Mouse (Mus musculus): ENCODE results near the gene Zfp560. TPM values are rescaled to one million over a fixed set of nuclear protein-coding genes. Genes with fewer than 3 reads are reported as not detected.

The Zfp560 gene
- 25.5 and 28.8 TPM in 2 replicates for polyA plus RNA-seq (2015; fragmentation: Nextera tagmentation; extraction: Ambion mirVana)

DNA sequence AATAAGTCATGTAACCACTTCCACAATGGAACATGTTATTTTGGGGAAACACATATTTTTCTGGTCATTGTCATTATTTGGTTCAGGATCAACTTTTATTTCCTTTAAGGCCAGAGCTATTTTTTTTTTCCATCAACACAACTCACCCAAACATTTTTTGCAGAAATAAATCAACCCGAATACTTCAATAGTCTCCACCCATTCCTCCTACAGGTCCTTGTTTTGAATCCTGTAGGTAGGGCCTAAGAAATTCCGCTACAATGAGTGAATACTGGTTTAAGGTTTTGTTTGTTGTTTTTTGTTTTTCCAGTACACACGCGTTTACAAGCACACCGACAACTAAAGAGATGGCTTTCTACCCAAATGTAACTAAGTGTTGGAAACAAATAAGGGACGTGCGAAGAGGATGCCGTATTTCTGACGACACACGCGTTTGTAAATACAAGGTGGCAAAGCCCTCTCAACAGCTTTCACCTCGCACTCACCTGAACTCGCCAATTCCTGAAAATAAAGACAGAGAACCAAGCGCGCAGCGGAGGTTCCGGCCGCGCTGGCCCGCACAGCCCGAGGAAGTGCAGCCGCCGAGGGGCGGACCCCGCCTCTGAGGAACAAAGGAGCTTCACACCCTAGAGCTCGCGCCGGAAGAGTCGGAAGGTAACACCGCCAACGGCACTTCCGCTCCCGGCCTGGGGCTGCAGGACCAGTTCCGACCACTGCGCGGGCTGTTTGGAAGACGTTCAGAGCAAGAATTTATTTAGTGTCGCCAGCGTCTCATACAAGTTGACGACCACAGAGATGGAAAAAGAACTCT lies at the start of gene Zfp560:
Gene Zfp560, minus strand, starts transcription at position 646 of the 811 bp plus-strand sequence.

GRCm38 (mm10) chr9:20335994-20336393 lies 49.0 kb downstream of the Zfp560 start, which contains the start of gene Olfr18:
Gene Olfr18, minus strand, starts transcription at chr9:20336094.

DNA sequence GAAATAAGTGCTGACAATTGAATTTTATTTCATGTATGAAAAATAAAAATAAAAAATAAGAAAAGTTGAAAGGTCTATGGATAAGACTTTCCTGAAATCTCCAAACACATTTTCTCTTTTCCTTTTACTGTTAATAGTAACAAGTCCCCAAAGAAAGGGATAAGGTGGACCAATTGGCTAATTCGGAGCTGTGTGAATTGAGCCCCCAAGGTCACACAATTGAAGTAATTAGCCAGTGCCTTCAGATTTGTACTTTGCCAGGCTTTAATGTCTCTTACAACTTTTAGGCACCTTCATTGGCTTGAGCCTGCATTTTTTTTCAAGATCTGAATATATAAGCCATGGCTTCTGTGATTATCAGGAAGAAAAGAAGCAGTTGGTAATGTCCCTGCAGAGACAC lies 86.7 kb downstream of the Zfp560 start, which contains the start of gene Olfr873:
Gene Olfr873, plus strand, starts transcription at position 301 of the 400 bp plus-strand sequence.

Other genes starting within 250 kb of the Zfp560 start
- gene Olfr870, start 211.1 kb downstream of the Zfp560 start, polyA plus RNA-seq (2015; fragmentation: Nextera tagmentation; extraction: Ambion mirVana), result not detected in 2 replicates
- not detected in 2 replicates for gene Olfr871, start 173.0 kb downstream of the Zfp560 start, polyA plus RNA-seq (2015; fragmentation: Nextera tagmentation; extraction: Ambion mirVana)
- gene Olfr872, start 148.1 kb downstream of the Zfp560 start, polyA plus RNA-seq (2015; fragmentation: Nextera tagmentation; extraction: Ambion mirVana), result not detected in 2 replicates
- gene Olfr39, start 102.8 kb downstream of the Zfp560 start, polyA plus RNA-seq (2015; fragmentation: Nextera tagmentation; extraction: Ambion mirVana), result not detected in 2 replicates
- gene Olfr873, start 86.6 kb downstream of the Zfp560 start, polyA plus RNA-seq (2015; fragmentation: Nextera tagmentation; extraction: Ambion mirVana), result not detected in 2 replicates
- 0.04 TPM in 1 of 2 replicates, not detected in the other for gene Olfr18, start 49.1 kb downstream of the Zfp560 start, polyA plus RNA-seq (2015; fragmentation: Nextera tagmentation; extraction: Ambion mirVana)
- gene Zfp26, start 75.0 kb upstream of the Zfp560 start, polyA plus RNA-seq (2015; fragmentation: Nextera tagmentation; extraction: Ambion mirVana), result 5.4 and 6.0 TPM in 2 replicates
- gene Zfp426, start 107.6 kb upstream of the Zfp560 start, polyA plus RNA-seq (2015; fragmentation: Nextera tagmentation; extraction: Ambion mirVana), result 8.0 and 9.2 TPM in 2 replicates
- 21.5 and 27.0 TPM in 2 replicates for gene Zfp266, start 136.2 kb upstream of the Zfp560 start, polyA plus RNA-seq (2015; fragmentation: Nextera tagmentation; extraction: Ambion mirVana)
- 3.9 and 6.3 TPM in 2 replicates for gene Zfp846, start 196.1 kb upstream of the Zfp560 start, polyA plus RNA-seq (2015; fragmentation: Nextera tagmentation; extraction: Ambion mirVana)